Mouse (Mus musculus): ENCODE measurements around the gene Rcor1.

Gene Rcor1

DNA sequence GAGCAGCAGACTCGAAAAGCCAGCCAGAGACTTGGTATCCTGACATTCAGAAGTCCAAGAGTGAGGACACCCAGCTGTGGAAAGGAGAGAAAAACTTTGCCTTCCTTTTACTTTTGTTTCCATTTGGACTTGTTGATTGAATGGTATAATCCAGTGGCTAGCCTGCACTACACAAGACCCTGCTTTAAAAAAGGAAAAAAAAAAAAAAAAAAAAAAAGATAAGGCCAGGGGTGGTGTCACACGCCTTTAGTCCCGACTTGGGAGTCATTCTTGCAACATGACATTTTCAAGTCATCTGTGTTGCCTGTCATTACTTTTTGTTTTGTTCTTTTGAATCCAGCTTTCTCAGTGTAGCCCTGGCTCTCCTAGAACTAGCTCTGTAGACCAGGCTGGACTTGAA is 17.6 kb upstream of the Rcor1 start:
- no peak for DNase-seq (ENCODE audit: low read depth)

DNA sequence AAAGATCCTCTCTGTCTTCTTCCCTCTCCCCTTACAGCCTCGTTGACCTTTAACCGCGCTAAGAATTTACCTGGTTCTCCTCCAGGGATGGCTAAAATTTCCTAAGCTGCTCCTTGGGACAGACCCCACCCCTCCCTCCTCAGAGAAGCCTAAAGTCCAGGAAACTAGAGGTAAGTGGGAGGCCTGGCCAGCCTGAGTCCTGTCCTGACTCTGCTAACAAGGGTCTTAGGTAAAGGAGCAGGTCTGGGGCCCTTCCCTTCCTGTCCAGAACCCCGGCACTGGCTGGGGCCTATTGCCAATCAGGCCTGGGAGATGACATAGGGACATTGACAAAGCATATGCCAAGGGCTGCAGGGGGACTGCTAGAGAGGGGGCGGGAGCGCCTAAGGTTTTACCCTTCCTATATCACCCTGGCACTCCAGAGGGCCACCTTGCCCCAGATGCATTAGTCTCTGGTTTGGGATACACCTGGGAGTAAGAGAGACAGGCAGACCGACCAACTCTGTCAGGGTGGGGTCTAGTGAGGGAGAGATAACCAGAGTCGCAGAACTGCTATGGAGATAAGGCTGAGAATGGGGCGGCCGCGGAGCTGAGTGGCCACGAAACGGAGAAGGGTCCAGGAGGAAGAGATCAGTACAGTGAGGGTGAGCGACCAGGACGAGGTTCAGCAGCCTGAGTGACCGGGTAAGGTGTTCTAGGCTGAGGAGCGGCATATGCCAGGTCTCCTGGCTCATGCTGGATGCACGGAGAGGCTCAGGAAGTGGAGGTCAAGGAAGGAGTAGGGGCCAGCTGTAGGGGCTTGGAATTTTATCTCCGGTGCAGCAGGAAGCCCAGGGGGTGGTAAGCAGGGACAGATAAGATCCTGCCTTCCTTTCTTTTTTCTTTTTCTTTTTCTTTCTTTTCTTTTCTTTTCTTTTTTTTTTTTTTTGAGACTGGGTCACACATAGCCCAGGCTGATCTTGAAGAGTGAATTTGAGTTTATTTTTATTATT is 10.7 kb upstream of the Rcor1 start:
- DNase-seq (ENCODE audit: low read depth), result no peak

DNA sequence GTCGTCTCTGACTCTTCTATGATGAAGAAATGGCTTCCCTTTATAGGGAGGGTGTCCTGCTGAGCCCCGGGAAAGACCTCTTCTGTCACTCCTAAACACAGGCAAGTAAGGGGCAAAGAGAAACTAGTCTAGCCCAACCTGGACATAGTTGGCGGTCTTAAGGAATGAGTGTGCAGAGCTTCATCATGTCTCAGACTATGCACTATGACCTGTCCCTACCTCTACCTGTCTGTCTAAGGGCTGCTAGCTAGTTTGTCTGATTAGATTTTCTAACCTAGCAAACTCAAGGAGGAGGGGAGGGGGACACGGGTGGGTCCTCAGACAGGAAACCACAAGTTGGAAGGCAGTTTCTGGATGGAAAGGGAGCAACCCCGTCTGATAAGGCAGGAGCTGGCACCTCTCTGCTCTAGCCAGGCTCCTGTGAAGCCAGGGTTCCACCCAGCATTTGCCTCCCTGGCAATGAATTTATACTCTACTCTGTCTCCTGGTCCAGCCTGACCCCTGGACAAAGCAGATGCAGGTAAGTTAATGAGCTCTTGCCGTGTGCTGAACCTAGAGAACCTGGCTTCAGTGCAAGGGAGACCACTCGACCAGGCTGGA is 9.8 kb upstream of the Rcor1 start:
- DNase-seq (ENCODE audit: low read depth), result no peak

DNA sequence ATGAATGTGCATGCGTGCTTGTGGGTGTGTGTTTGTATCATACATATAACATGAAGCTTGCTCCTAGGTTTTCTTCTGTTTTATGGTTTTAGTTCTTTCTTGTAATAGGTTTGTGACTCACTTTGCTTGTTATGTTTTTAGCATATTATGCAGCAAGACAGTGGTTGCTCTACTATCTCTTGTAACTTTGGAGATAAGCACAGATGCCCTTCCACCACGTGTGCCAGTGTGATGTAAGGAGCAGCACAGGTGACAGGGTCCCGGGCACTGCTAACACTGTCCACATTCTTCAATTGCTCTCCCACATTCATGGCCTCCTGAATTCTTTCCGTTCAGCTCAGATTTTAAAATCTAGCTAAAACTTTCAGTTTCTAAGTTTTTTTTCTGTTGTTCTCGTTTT is 6.3 kb upstream of the Rcor1 start:
- DNase-seq (ENCODE audit: low read depth), result no peak

DNA sequence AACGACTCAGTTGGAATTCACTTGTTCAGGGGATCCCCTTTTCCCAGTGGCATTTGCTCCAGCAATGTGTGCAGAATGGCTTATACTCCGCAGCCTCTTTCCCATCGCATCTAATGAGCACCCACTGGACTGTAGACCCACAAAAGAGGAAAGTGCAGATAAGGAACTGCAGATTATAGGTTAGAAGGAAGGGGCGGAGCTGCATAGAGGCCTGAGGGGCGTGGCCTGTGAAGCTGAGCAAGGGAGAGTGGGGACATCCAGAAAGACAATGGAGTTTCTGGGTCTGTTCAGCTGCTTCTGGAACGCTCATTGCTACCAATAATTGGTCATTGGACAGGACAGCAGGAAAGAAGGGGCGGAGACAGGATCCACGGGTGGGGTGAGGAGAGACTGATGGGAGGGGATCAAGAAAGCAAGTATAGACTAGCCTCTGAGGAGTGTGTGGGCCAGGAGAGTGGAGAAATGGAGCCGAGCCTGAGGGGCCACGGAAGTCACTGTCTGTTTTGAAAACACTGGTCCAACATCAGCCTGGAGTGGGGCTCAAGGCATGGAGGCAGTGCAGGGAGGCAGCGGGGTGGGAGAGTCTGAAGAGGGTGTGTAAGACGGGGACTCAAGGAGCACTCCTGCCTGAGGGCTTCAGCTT is 3.8 kb upstream of the Rcor1 start:
- DNase-seq (ENCODE audit: low read depth), result peak; percentile 58

DNA sequence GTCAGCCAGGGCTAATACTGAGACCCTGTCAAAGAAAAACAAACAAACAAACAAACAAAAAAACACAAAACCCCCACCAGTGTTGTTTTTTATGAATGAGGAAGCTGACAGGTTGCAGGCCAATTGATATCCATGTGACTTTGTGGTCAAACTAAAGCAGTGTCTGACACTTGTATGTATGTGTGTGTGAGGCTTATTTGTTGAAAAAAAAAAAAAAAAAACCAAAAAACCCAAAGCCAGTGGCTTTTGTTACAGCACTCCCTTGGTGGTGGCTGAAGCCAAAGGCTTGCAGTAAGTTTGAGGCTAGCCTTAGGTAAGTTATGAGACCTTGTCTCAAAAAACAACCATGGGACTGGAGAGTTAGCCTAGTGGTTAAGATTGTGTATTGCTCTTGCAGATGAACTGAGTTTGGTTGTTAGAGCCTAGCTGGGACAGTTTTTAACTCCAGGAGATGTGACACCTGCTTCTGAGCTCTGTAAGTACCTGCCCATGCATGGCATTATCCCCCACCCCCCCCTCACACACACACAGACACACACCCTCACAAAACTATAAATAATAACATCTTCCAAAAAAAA is 2.9 kb upstream of the Rcor1 start:
- peak; percentile 62 for DNase-seq (ENCODE audit: low read depth)

DNA sequence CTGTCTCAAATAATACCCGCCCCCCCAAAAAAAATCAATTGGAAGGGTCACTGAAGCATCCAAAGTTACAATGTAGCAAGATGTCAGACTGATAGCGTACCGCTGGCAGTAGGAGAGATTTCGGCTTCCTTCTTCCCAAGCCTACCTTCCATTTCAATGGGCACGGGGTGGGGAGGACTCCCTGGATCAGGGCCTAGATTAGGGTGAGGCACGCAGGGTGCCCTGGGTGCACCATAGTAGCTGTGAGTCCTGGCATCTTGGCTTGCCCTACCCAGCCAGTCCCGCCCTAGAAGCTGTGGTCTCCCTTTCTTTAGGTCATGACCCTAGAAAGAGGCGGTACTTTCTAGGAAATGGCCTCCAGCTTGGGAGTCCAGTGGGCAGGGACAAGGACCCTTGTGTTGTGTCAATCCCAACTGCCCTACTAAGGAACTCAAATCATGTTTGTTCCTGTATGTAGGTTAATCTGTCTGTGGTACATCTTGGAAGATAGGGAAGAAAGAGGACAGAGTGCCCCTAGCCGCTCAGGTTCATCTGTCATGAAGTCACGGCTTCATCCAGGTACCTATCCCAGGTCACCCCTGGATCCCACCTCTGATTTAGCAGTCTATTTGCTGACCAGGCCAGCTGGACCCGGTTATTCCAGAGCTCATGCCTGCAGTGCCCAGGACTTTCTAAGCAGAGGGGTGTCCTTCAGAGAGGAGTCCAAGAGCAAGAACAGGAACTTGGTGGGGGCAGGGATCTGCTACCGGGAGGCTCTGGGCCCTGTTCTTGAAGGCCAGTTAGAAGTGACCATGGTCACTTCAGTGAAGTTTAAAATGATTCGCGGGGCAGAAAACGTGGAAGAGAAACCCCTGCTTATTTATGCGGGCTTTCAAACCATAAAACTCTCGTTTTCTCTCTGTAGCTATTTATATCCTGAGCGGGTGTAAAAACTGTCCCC is 1.6 kb upstream of the Rcor1 start:
- peak; percentile 43 for DNase-seq (ENCODE audit: low read depth)

DNA sequence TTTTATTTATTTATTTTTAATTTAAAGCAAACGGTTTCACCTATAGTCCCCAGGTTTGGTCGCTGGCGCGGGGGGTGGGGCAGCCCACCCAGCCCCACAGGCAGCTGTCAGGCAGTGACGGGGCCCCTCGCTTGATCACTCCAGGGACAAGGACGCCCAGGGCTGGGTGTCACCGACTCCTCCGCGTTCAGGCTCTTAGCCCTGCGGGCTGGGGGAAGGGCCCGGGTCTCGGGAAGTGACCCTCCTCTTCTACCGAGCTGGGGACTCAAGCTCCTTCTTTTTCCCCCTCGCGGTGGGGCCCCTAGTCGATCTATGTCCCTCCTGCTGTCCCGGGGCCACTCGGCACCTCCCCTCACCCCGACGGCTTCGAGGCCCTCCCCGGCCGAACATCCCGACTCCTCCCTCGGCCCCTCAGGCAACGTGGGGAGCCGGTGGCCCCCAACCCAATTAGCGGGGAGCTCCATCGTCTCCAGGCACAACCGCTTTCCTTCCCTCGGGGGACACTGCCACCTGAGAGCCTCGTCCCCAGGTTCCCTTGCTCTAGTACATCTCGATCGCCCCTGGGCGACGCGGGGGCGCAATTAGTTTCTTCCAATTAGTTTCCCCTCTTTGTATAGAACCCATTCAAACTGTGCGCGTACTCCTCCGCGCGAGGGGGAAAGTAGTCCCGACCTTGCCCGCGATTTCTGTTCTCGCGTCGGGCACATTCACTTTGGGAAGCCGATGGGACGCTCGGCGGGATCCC is 748 bp upstream of the Rcor1 start:
- DNase-seq (ENCODE audit: low read depth), result peak; percentile 73

DNA sequence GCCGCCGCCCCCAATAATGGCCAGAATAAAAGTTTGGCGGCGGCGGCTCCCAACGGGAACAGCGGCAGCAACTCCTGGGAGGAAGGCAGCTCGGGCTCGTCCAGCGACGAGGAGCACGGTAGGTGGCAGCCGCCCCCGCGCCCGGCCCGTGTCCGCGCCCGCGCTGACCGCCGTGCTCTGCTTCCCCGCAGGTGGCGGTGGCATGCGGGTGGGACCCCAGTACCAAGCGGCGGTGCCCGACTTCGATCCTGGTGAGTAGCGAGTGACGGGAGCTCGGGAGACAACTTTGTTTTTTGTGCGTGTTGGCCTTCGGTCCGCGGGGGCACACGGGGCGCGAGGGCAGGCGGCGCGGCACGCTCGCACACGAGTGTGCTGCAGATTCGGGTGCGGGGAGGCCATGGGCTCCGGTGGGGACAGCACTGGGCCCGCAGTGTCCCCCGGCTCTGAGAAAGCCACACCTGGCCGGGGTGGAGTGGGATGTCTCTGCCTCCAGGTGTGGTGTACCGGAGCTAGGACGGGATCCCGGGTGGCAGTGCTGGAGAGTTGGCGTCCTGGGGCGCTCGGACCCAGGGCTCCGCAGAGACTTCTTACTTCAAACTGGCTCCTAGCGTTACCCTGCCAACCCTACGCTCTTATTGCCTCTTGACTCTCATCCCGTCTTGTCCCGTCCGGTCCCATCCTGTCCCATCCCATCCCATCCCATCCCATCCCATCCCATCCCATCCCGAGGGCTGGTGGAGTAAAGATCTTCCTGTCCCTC is 800 bp downstream of the Rcor1 start:
- peak; percentile 60 for DNase-seq (ENCODE audit: low read depth)

DNA sequence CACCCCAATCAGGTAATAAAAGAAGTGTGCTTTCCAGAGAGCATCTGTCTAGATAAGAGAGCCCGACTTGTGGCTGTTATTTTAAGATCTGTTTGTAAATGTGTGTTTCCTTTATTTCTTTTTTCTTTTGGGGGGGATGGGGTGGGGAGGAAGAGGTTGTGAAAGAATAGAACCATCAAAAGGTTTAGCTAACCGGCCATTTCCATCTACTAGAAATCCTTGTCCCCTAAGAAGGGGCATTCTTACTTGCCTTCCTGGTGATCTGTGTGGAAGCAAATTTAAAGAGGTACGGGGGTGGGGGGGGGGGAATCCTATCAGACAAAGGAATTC is 1.3 kb downstream of the Rcor1 start:
- peak; percentile 50 for DNase-seq (ENCODE audit: low read depth)

DNA sequence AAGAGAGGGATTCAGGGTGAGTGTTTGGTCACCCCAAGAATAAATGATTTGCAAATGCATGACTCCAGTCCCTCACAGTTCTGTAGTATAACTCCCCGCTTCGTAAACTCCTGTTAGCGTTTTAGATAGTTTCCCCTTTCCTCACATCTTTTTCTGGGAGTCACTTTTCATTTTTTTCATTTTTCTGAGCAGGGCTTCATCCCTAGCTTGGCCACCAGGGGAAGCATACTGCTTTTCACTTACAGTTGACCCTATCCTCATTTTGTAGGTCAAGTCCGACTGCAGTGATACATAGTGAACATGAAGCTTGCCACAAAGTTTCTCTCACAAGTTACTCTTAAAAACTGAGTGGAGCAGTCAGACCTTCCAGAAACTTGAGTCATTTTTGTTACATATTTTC is 2.0 kb downstream of the Rcor1 start:
- peak; percentile 69 for DNase-seq (ENCODE audit: low read depth)

DNA sequence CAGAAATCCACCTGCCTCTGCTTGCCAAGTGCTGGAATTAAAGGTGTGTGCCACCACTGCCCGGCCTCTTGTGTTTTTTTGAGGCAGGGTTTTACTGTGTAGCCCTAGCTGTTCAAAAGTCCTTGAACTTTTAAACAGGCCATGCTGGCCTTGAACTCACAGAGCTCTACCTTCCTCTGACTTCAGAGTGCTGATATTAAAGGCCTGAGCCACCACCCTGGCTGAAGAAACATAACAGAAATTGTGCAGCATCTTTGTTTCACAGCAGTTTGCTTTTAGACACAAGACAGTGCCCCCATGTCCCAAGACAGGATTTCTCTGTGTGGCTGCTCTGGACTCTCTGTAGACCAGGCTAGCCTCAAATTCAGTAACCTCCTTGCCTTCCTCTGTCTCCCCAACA is 3.2 kb downstream of the Rcor1 start:
- DNase-seq (ENCODE audit: low read depth), result no peak

DNA sequence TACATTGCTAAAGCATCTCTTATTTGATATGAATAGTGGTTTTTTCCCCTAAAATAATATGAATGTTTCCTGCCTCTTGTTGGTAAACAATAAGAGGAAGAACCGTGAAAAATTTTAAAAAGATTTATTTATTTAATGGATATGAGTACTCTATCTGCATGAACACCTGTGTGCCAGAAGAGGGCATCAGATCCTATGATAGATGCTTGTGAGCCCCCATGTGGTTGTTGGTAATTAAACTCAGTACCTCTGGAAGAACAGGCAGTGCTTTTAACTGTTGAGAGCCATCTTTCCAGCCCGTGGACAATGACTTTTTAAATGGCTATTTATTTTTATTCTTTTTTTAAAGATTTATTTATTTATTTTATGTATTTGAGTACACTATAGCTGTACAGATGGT is 5.7 kb downstream of the Rcor1 start:
- DNase-seq (ENCODE audit: low read depth), result peak; percentile 55

DNA sequence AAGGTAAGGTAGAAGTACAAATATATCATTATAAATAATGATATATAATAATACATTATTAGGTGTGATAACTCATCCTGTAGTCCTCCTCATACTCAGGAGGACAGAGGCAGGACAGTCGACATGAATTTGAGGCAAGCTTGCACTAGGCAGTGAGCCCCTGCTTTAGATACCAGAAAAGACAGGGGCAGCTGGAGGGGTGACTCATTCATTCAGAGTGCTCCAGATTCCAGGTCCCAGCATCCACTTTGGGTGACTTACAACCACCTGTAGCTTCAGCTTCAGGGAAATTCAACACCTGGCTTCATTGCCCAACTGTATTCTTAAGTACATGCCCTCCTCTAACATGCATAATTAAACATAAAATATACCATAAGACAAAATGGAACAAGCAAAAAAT is 7.7 kb downstream of the Rcor1 start:
- DNase-seq (ENCODE audit: low read depth), result no peak

DNA sequence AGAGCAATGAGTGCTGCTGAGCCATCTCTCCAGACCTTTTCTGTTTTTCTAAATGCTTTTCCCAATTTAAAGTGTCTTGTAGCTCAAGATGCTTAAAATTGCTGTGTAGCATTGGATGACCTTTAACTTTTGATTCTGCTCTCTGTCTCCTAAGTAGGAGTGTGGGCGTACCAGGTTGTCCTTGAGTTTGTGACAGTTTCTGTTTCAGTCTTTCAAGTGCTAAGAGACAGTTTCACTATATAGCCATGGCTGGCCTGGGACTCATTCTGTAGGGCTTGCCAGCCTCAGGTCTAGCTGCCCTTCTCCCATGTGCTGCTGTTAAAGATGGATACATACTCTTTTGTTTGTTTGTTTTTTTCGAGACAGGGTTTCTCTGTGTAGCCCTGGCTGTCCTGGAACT is 9.1 kb downstream of the Rcor1 start:
- DNase-seq (ENCODE audit: low read depth), result peak; percentile 71

DNA sequence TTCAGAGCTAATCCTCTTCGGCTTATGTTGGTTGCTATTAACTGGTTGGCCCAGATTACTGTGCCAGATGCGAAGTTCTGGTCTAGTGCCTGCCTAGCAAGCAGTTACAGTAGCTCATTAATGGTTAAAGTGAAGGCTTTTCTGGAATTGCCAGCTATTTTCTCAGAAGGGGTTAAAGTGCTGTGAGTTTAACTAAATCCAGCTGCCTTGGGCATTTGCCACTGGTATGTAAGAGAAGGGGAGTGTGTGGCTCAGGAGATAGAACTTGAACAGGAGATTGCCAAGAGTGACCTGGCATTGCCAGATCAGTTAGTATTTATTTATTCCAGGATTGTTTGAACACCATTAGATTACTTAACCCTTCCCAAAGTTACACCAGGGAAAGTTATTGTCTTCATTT is 11.1 kb downstream of the Rcor1 start:
- DNase-seq (ENCODE audit: low read depth), result no peak

DNA sequence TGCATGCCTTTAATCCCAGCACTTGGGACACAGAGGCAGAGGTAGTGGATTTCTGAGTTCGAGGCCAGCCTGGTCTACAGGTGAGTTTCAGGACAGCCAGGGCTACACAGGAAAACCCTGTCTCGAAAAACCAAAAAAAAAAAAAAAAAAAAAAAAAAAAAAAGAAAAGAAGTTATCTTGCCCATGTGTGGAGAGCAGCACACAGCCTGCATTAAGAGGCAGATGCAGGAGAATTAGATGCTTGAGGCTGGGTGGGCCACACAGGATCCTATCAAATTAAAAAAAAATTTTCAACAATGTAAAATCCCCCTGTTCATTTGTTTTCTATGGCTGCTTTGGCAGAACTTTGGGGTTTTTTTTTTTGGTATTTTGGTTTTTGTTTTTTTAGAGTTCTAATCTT is 24.2 kb downstream of the Rcor1 start:
- no peak for DNase-seq (ENCODE audit: low read depth)

DNA sequence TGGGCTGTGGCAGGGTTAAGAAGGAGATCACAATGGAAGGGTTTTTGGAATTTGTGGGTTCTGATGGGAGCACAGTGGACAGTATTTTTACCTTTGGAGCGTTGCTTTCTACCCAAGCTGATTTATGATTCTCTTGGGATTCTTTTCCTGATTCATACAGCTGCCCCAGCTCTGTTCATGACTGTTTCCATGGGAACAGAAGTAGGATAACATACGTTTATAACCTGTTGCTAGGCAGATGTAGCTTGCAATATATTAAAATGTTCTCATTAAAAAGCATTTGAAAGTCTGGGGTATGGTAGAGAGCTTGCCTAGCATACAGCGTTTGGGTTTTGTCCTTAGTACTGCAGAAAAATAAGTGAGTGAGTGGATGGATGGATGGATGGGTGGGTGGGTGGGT is 25.1 kb downstream of the Rcor1 start:
- DNase-seq (ENCODE audit: low read depth), result no peak

DNA sequence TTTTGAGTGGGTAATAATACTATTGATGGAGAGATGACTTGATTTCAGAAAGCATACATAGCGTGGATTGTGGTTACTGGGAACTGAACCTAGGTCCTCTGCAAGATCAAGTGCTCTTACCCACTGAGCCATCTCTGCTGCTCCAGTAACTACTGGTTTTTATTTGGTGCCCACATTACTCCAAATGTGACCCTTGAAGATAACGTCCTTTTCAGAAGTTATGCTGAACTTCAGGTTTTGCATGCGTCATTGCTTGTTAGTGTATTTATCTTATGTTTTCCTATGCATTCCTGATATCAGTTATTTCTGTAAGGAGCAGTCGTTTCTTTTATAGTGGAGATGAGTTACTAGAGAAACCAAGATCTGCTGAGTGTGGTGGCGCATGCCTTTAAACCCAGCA is 26.2 kb downstream of the Rcor1 start:
- DNase-seq (ENCODE audit: low read depth), result no peak

DNA sequence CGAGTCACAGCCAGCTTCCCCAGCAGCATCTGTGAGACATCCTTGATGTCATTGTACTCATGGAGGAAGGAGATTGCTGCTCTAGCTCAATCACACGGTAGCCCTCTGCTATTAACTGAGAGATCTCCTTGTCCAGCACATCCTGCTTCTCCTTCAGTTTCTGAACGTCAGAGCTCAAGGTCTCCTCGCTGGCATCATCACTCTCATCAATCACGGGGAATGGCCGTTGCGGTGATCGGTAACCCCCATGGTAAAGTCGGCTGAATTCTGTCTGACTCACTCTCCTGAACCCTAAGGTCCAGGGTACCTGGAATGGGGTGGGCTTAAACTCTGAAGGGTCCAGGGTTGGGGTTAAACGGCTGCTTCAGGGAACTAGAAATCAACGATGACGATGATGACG is 28.7 kb downstream of the Rcor1 start:
- no peak for DNase-seq (ENCODE audit: low read depth)

Data from induced T-regulatory cell, adult 2 months (primary cell).